Mouse (Mus musculus) heart, adult 11 months (tissue): ENCODE measurements around the gene Ppy.

ENCODE experiments used
- DNase-seq: peaks from one replicate; pipeline ENCODE4 v3.0.0; 2022

Ppy gene

GRCm38 (mm10) chr11:102087931-102088898, 12.9 kb downstream of the Ppy start, which contains the start of gene Mpp2:
TSS of gene Mpp2 (minus strand) at chr11:102088515.
- peak; percentile 98 for DNase-seq

GRCm38 (mm10) chr11:102087081-102087751, 13.9 kb downstream of the Ppy start:
- DNase-seq: peak; percentile 97

GRCm38 (mm10) chr11:102086331-102086730, 14.8 kb downstream of the Ppy start:
- DNase-seq: no peak

- no peak for DNase-seq
These were observed 17.0 kb downstream of the Ppy start for GRCm38 (mm10) chr11:102084159-102084558.

- no peak for DNase-seq
These were observed 17.9 kb downstream of the Ppy start for GRCm38 (mm10) chr11:102083193-102083592.

- DNase-seq: peak; percentile 97
These were observed 18.8 kb downstream of the Ppy start for GRCm38 (mm10) chr11:102082322-102082721.

- DNase-seq: no peak
These were observed 27.4 kb downstream of the Ppy start for GRCm38 (mm10) chr11:102073722-102074121.

- DNase-seq: no peak
These were observed 28.4 kb downstream of the Ppy start for GRCm38 (mm10) chr11:102072729-102073128.

- DNase-seq: no peak
These were observed 30.7 kb downstream of the Ppy start for GRCm38 (mm10) chr11:102070426-102070825.

GRCm38 (mm10) chr11:102069633-102070032, 31.5 kb downstream of the Ppy start:
- DNase-seq: no peak

- DNase-seq: no peak
These were observed 32.1 kb downstream of the Ppy start for GRCm38 (mm10) chr11:102068969-102069368.

- no peak for DNase-seq
These were observed 38.0 kb downstream of the Ppy start for GRCm38 (mm10) chr11:102063076-102063475.

GRCm38 (mm10) chr11:102061941-102062473, 39.1 kb downstream of the Ppy start:
- DNase-seq: peak; percentile 91

- peak; percentile 98 for DNase-seq
These were observed 39.7 kb downstream of the Ppy start for GRCm38 (mm10) chr11:102061236-102061940.

GRCm38 (mm10) chr11:102053847-102054246, 47.3 kb downstream of the Ppy start:
- DNase-seq: peak; percentile 94

GRCm38 (mm10) chr11:102053183-102053582, 47.9 kb downstream of the Ppy start:
- DNase-seq: peak; percentile 98

GRCm38 (mm10) chr11:102052697-102053096, 48.4 kb downstream of the Ppy start:
- DNase-seq: peak; percentile 93

GRCm38 (mm10) chr11:102051954-102052353, 49.2 kb downstream of the Ppy start:
- peak; percentile 98 for DNase-seq

- DNase-seq: peak; percentile 99
These were observed 49.6 kb downstream of the Ppy start for GRCm38 (mm10) chr11:102051541-102051940.
